Mouse (Mus musculus): ENCODE results near the gene St6galnac3.
A peak's percentile ranks its signal among the peaks of the same experiment; 100 is the strongest.
"Not testable (repeated sequence)": the region's sequence is repeated elsewhere in the genome, so short reads cannot be mapped to it uniquely, and the experiment has no call there.

Gene St6galnac3

GRCm38 (mm10) chr3:153724701-153725668, at the start of gene St6galnac3:
Gene St6galnac3 (minus strand): TSS chr3:153725174.
- peak; percentile 62 for DNase-seq (ENCODE audit: low spot score)

GRCm38 (mm10) chr3:153774568-153774967, 49.6 kb upstream of the St6galnac3 start:
- DNase-seq (ENCODE audit: low spot score) = no peak

GRCm38 (mm10) chr3:153771479-153771878, 46.5 kb upstream of the St6galnac3 start:
- DNase-seq (ENCODE audit: low spot score) = no peak

- no peak for DNase-seq (ENCODE audit: low spot score)
These were observed 45.6 kb upstream of the St6galnac3 start for GRCm38 (mm10) chr3:153770573-153770972.

- DNase-seq (ENCODE audit: low spot score) = no peak
These were observed 44.2 kb upstream of the St6galnac3 start for GRCm38 (mm10) chr3:153769220-153769619.

GRCm38 (mm10) chr3:153765171-153765570, 40.2 kb upstream of the St6galnac3 start:
- no peak for DNase-seq (ENCODE audit: low spot score)

- no peak for DNase-seq (ENCODE audit: low spot score)
These were observed 39.8 kb upstream of the St6galnac3 start for GRCm38 (mm10) chr3:153764760-153765159.

- DNase-seq (ENCODE audit: low spot score) = no peak
These were observed 36.2 kb upstream of the St6galnac3 start for GRCm38 (mm10) chr3:153761171-153761570.

- DNase-seq (ENCODE audit: low spot score) = no peak
These were observed 34.3 kb upstream of the St6galnac3 start for GRCm38 (mm10) chr3:153759269-153759668.

GRCm38 (mm10) chr3:153756500-153756996, 31.6 kb upstream of the St6galnac3 start:
- DNase-seq (ENCODE audit: low spot score) = no peak

- not testable (repeated sequence) for DNase-seq (ENCODE audit: low spot score)
These were observed 30.9 kb upstream of the St6galnac3 start for GRCm38 (mm10) chr3:153755785-153756326.

- no peak for DNase-seq (ENCODE audit: low spot score)
These were observed 26.5 kb upstream of the St6galnac3 start for GRCm38 (mm10) chr3:153751435-153751834.

- no peak for DNase-seq (ENCODE audit: low spot score)
These were observed 24.4 kb upstream of the St6galnac3 start for GRCm38 (mm10) chr3:153749359-153749758.

GRCm38 (mm10) chr3:153748293-153748692, 23.3 kb upstream of the St6galnac3 start:
- no peak for DNase-seq (ENCODE audit: low spot score)

- DNase-seq (ENCODE audit: low spot score) = no peak
These were observed 20.1 kb upstream of the St6galnac3 start for GRCm38 (mm10) chr3:153745099-153745498.

- DNase-seq (ENCODE audit: low spot score) = no peak
These were observed 19.5 kb upstream of the St6galnac3 start for GRCm38 (mm10) chr3:153744447-153744846.

GRCm38 (mm10) chr3:153741800-153742199, 16.8 kb upstream of the St6galnac3 start:
- DNase-seq (ENCODE audit: low spot score) = no peak

- DNase-seq (ENCODE audit: low spot score) = no peak
These were observed 14.4 kb upstream of the St6galnac3 start for GRCm38 (mm10) chr3:153739351-153739750.

GRCm38 (mm10) chr3:153738421-153738820, 13.4 kb upstream of the St6galnac3 start:
- DNase-seq (ENCODE audit: low spot score) = no peak

- DNase-seq (ENCODE audit: low spot score) = no peak
These were observed 11.8 kb upstream of the St6galnac3 start for GRCm38 (mm10) chr3:153736756-153737280.

GRCm38 (mm10) chr3:153735796-153736549, 11.0 kb upstream of the St6galnac3 start:
- no peak for DNase-seq (ENCODE audit: low spot score)

- no peak for DNase-seq (ENCODE audit: low spot score)
These were observed 9.8 kb upstream of the St6galnac3 start for GRCm38 (mm10) chr3:153734741-153735140.

Measured in ovary, postnatal 10 days (tissue).